Mouse (Mus musculus) inflammation-experienced regulatory T-cells, adult 16 weeks (primary cell): ENCODE results near the gene Rhox2h. TPM values are rescaled to one million over a fixed set of nuclear protein-coding genes. Genes with fewer than 3 reads are reported as not detected.

Experiments used
- polyA plus RNA-seq: library from polyadenylated mRNA; unstranded; fragments of 100-300 nt; shearing (Covaris generic); gene quantifications from one replicate; pipeline ENCODE4 v1.2.1, GENCODE M21; 2017

The Rhox2h gene
- not detected for polyA plus RNA-seq

GRCm38 (mm10) chrX:37673177-37673576 is at the start of gene Rhox2h:
Rhox2h (minus strand) TSS chrX:37673277.

DNA sequence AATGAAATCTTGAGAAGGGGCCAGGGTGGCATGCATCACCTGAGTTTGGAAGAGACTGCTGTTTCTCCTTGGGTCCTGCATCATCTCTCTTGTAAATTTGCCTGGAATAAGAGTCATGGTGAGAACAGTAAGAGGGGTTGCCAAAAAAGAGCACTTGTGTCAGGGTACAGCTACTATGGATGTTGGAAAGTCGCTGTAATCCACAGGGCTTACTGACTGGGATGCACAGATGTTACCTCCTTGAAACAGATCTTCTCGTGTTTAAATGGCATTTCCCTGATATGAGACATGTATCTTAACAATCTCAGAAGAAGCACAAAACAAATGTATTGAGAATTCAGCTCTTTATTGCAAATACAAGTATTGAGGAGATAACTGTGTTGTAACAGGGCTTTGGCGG is 4.4 kb downstream of the Rhox2h start, which contains the start of gene Rhox3h:
Gene Rhox3h, minus strand, starts transcription at position 101 of the 400 bp plus-strand sequence.

GRCm38 (mm10) chrX:37651227-37651626 is 21.9 kb downstream of the Rhox2h start, which contains the start of gene Rhox4g:
Rhox4g (minus strand) TSS chrX:37651327.

DNA sequence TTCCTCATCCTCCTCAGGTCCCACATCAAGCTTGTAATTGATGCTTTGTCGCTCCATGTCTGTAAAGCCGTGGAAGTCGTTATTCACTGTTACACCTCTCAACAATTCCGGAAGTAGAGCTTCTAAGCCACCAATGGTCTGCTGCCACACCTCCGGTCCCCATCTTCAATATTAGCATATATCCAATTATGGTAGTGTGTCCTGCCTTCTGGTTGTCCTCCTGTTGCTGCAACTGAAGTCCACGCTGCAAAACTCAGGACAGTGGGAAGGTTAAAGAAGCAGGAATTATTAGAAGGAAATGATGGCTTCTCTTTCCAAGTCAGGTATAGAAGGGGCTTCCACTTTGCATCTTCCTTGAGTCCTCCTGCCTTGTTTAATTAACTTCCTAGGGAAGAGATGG is 29.7 kb downstream of the Rhox2h start, which contains the start of gene Rhox2g:
Gene Rhox2g, minus strand, starts transcription at position 101 of the 400 bp plus-strand sequence.

DNA sequence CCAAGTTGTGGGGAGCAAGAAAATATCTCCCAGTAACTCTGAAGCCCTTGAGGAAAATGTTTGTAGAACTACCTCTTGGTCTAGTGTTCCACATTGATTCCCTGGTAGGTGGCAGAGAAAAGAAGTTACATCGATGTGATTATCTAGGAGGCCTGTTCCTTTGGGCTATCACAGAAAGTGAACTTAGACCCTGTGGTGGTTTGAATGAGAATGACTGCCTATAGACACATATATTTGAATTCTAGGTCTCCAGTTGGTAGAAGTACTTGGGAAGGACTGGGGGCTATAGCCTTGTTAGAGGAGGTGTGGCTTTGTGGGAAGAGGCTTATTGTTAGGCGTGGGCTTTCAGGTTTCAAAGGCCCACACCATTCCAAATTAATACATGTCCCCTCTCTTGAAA is 44.6 kb downstream of the Rhox2h start, which contains the start of gene Rhox3g:
Gene Rhox3g, minus strand, starts transcription at position 101 of the 400 bp plus-strand sequence.

Other genes starting within 250 kb of the Rhox2h start
- gene Rhox4b, start 240.8 kb downstream of the Rhox2h start, polyA plus RNA-seq = 0.20 TPM
- gene Rhox2c, start 219.6 kb downstream of the Rhox2h start, polyA plus RNA-seq = not detected
- not detected for gene Rhox3c, start 214.7 kb downstream of the Rhox2h start, polyA plus RNA-seq
- gene Rhox4c, start 192.9 kb downstream of the Rhox2h start, polyA plus RNA-seq = not detected
- not detected for gene Rhox2d, start 179.8 kb downstream of the Rhox2h start, polyA plus RNA-seq
- not detected for gene Rhox4d, start 158.9 kb downstream of the Rhox2h start, polyA plus RNA-seq
- not detected for gene Rhox2e, start 142.8 kb downstream of the Rhox2h start, polyA plus RNA-seq
- not detected for gene Rhox3e, start 131.3 kb downstream of the Rhox2h start, polyA plus RNA-seq
- not detected for gene Rhox4e, start 115.9 kb downstream of the Rhox2h start, polyA plus RNA-seq
- gene Rhox2f, start 101.9 kb downstream of the Rhox2h start, polyA plus RNA-seq = not detected
- not detected for gene Rhox3f, start 92.3 kb downstream of the Rhox2h start, polyA plus RNA-seq
- not detected for gene Rhox4f, start 65.6 kb downstream of the Rhox2h start, polyA plus RNA-seq
- gene Rhox3g, start 44.7 kb downstream of the Rhox2h start, polyA plus RNA-seq = not detected
- not detected for gene Rhox2g, start 29.8 kb downstream of the Rhox2h start, polyA plus RNA-seq
- not detected for gene Rhox4g, start 21.9 kb downstream of the Rhox2h start, polyA plus RNA-seq
- not detected for gene Rhox3h, start 4.5 kb downstream of the Rhox2h start, polyA plus RNA-seq
- gene Rhox5, start 131.6 kb upstream of the Rhox2h start, polyA plus RNA-seq = not detected
- not detected for gene Rhox6, start 153.6 kb upstream of the Rhox2h start, polyA plus RNA-seq
- not detected for gene Rhox7a, start 158.4 kb upstream of the Rhox2h start, polyA plus RNA-seq
- gene Rhox8, start 205.7 kb upstream of the Rhox2h start, polyA plus RNA-seq = not detected
- gene Rhox7b, start 224.0 kb upstream of the Rhox2h start, polyA plus RNA-seq = not detected
- gene Rhox9, start 228.5 kb upstream of the Rhox2h start, polyA plus RNA-seq = not detected